In genomic region chr14:23831284-23831683, GRCm38 (mm10) we compare ENCODE assay signal across 12 mouse cellular contexts.
DNase-seq lines count a peak whose midpoint lies in the region; ATAC-seq and TF ChIP-seq lines count a peak whose summit lies in the region.
"Had no signal": no experiment of that assay in that cellular context is flagged by ENCODE, and none has a peak within 500 bp of the region (broad histone marks: within the 10 kb centered on the region; RNA-seq: fewer than 3 reads in every experiment).

No protein-coding gene starts in this region.

- no peaks in the 10 kb centered on the region for H3K36me3 ChIP-seq in forebrain, embryonic 10.5 days (replicated peaks)
- no peaks in the 10 kb centered on the region for H3K36me3 ChIP-seq in forebrain, embryonic 16.5 days (ENCODE audit: control insufficient read depth, insufficient read depth)
- no peaks in the 10 kb centered on the region for H3K36me3 ChIP-seq in heart, adult 2 months (ENCODE audit: control insufficient read depth, insufficient read depth, low read length)
- H3K36me3 ChIP-seq: G1E; liver, embryonic 12.5 days had no signal

- intact Hi-C loops in heart, adult 2 months (cut with DNase I), result no loop called here

- WGBS in forebrain, embryonic 10.5 days, result 24% methylated on average over 5 of the region's 5 CpGs
- WGBS in forebrain, embryonic 16.5 days, result 28% methylated on average over 5 of the region's 5 CpGs
- 47% methylated on average over 5 of the region's 5 CpGs for WGBS in heart, adult 2 months

- ATAC-seq in forebrain, embryonic 16.5 days, result no peak
- ATAC-seq: activated CD4-positive, CD25-positive, alpha-beta regulatory T cell, adult 4 months; liver, embryonic 12.5 days had no signal

- no peak for TF ChIP-seq CTCF in heart, adult 2 months (IDR thresholded peaks at IDR 0.05)

- no peaks in the 10 kb centered on the region for H3K79me2 ChIP-seq in heart, adult 2 months (replicated peaks; ENCODE audit: control insufficient read depth, insufficient read depth, low read length)

- no peak overlapping the region for H3K4me2 ChIP-seq in forebrain, embryonic 16.5 days (ENCODE audit: low read length)
- H3K4me2 ChIP-seq: liver, embryonic 12.5 days had no signal

- no peak overlapping the region for H3K4me3 ChIP-seq in forebrain, embryonic 10.5 days
- no peak overlapping the region for H3K4me3 ChIP-seq in forebrain, embryonic 16.5 days (replicated peaks; ENCODE audit: low read length)
- no peak overlapping the region for H3K4me3 ChIP-seq in heart, adult 2 months
- H3K4me3 ChIP-seq: liver, embryonic 12.5 days had no signal

- H3K9me3 ChIP-seq in forebrain, embryonic 10.5 days, result no peaks in the 10 kb centered on the region
- H3K9me3 ChIP-seq in forebrain, embryonic 16.5 days (ENCODE audit: control insufficient read depth, low read length), result no peaks in the 10 kb centered on the region
- H3K9me3 ChIP-seq: G1E; liver, embryonic 12.5 days had no signal

- no peak for TF ChIP-seq POLR2A in heart, adult 2 months (IDR thresholded peaks at IDR 0.05; ENCODE audit: insufficient read depth, low read depth, low read length)

- peaks cover 25% of the 10 kb centered on the region for H3K4me1 ChIP-seq in forebrain, embryonic 10.5 days
- H3K4me1 ChIP-seq in forebrain, embryonic 16.5 days (replicated peaks; ENCODE audit: control insufficient read depth, insufficient read depth, low read length), result no peaks in the 10 kb centered on the region
- no peaks in the 10 kb centered on the region for H3K4me1 ChIP-seq in heart, adult 2 months (ENCODE audit: control insufficient read depth, insufficient read depth, low read length)
- H3K4me1 ChIP-seq: liver, embryonic 12.5 days had no signal

- no peaks in the 10 kb centered on the region; the same call in 1 of the 2 replicates for H3K27me3 ChIP-seq in forebrain, embryonic 10.5 days (ENCODE audit: poor library complexity, severe bottlenecking)
- H3K27me3 ChIP-seq in forebrain, embryonic 16.5 days (replicated peaks; ENCODE audit: control insufficient read depth, insufficient read depth, low read length), result no peaks in the 10 kb centered on the region
- no peaks in the 10 kb centered on the region; the same call in 1 of the 2 replicates for H3K27me3 ChIP-seq in heart, adult 2 months (ENCODE audit: control insufficient read depth, insufficient read depth, low read length)
- H3K27me3 ChIP-seq: liver, embryonic 12.5 days had no signal

- DNase-seq in forebrain, embryonic 10.5 days (ENCODE audit: extremely low spot score, low spot score), result no peak
- DNase-seq in brain, adult 2 months (ENCODE audit: low read depth, low spot score), result peak; percentile 59
- DNase-seq in kidney, adult 18-20 months, result peak; percentile 64
- peak; percentile 6 for DNase-seq in mesoderm, embryonic 11.5 days (ENCODE audit: low read depth, low spot score)
- no peak for DNase-seq in right cerebral cortex, postnatal 25 days
- no peak for DNase-seq in heart, adult 2 months
- DNase-seq in layer of hippocampus, postnatal 10 days (ENCODE audit: low spot score in 2 of 2), result no peak
- DNase-seq: lung, postnatal 14 days had no signal

- no peak for TF ChIP-seq EP300 in heart, adult 2 months (IDR thresholded peaks at IDR 0.05; ENCODE audit: insufficient read depth, low read depth, low read length)

- H3K27ac ChIP-seq in forebrain, embryonic 10.5 days, result peak overlapping the region; percentile 35; the same call in 1 of the 2 replicates
- H3K27ac ChIP-seq in forebrain, embryonic 16.5 days (ENCODE audit: low read length), result no peak overlapping the region
- no peak overlapping the region for H3K27ac ChIP-seq in heart, adult 2 months
- H3K27ac ChIP-seq: liver, embryonic 12.5 days had no signal

- no peak overlapping the region for H3K9ac ChIP-seq in forebrain, embryonic 16.5 days (replicated peaks; ENCODE audit: low read depth, low read length)
- H3K9ac ChIP-seq in heart, adult 2 months (ENCODE audit: low read depth, low read length), result no peak overlapping the region
- H3K9ac ChIP-seq: liver, embryonic 12.5 days had no signal

Comparison
In these comparisons a context has a peak if more than half of its experiments do, and no peak if none do; other contexts are left out.
1. DNase-seq: peak in brain, adult 2 months (single experiment), kidney, adult 18-20 months (single experiment) and mesoderm, embryonic 11.5 days (single experiment); none in forebrain, embryonic 10.5 days (single experiment), right cerebral cortex, postnatal 25 days (single experiment), heart, adult 2 months (0 of 2) and layer of hippocampus, postnatal 10 days (0 of 2).